Mouse (Mus musculus) thymus, postnatal 14 days (tissue): Measurements from ENCODE around the gene Skida1.

Experiments
- DNase-seq: peaks from one replicate; pipeline ENCODE4 v3.0.0; 2021

Skida1 gene

DNA sequence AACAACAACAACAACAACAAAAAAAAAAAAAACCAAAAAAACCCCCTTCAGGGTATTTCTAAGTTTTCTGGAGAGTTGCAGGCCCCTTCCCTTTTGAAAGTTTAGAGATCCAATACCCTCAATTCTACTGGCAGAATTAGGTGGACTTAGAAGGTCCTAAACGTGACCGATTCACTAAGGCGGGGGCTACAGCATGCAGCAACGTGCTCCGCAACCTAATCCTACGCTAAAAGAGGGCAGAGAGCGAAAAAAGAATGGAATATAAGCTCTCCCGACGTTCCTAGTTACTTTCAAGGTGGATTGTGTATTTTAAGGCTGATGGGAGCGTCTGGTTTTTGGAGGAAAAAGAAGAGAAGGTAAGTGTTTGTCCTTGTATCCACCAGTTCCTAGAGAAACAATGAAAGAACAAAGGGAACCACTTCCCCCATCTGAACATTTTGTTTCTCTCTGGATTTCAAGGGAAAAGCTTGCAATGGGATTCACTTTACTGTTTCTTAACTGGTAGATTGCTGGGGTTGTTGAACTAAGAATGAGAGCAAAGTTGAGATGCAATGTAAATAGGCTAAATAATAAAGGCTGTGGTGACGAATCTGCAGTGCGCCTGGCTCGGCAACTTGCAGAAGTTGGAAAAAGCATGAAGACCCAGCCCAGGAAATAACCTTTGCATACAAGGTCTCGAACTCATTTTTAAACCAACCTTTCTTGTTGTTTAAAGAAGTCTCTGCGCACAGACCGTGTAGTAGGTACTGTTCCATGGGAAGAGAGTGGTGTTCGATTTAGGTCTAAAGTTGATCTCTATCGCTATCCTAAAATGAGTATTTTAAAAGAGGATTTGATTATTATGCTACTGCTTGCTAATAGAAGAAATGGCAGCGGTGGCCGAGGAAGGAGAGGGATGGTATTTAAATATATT is 6.4 kb upstream of the Skida1 start, which contains the start of gene Mllt10:
Gene Mllt10 (plus strand): TSS at position 222 of the 913 bp plus-strand sequence.
- DNase-seq = no peak

DNA sequence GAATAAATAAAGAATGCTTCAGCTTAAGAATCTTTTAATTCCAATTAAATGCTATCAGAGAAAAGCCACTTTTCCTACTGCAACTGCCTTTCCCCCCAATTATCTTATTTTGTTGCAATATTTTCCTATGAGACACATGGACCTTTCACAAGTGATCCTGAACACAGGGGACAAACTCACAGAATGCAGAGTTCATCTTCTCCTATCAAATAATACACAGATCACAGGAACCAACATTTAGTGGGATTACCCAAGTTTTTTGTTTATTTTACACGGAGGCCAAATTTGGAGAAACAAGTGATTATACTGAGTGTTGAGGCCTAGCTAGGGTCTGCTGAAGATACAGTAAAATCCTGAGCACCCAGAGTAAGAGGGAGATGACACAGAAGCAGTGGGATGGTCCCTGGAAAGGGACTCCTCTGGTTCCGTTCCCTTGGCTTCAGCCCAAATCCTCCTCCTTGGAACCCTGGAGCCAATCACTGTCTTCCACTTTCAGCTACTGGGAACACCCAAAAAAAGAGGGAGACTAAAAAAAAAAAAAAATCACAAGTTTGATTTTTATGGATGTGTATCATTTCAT is 5.2 kb upstream of the Skida1 start:
- no peak for DNase-seq

DNA sequence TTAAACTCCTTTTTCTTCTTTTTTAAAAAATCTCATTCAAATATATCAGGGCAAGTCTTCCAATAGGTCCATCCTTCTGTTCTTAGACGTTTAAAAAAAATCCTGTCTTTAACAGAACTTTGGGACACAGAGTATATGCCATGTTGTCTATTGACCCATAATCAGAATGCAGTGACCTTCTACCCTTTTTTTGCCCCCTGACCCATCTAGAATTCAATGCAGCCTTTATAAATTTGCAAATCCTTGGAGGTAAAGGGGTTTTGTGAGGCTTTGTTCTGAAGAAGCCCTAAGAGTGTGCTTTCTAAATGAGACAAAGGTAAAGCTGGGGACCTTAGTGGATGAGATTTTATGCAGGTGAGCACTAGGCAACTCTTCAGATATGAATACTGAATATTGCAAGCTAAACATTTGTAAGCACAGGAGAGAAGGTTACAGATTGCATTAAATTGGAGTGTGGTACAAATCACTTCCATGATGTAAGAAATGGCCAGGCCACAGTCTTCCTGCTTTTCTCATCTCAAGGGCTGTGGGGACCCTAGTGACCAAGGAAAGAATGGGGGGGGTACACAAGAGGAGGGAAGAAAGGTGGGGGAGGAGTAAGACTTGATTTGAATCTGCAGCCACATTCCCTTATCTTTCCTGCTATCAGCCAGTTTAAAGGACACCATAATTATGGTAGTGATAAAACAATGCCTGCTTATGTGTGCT is 4.5 kb upstream of the Skida1 start:
- DNase-seq = no peak

DNA sequence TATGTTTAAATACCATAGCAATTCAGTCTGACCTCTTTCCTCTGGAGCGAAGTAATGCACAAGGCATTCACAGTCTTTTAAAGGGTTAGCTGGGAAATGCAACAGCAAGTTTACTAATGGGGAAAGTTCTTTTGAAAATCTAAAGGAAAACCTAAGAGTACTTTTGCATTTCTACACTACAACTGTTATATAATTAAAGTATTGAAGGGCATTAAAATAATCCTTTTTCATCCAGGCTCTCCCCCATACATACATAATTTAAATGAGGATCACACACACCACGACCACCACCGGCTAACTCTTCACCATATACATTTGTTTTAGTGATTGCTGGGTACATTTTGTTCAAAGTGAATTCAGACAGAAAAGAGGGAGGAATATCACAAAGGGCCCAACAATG is 3.7 kb upstream of the Skida1 start:
- DNase-seq = no peak

DNA sequence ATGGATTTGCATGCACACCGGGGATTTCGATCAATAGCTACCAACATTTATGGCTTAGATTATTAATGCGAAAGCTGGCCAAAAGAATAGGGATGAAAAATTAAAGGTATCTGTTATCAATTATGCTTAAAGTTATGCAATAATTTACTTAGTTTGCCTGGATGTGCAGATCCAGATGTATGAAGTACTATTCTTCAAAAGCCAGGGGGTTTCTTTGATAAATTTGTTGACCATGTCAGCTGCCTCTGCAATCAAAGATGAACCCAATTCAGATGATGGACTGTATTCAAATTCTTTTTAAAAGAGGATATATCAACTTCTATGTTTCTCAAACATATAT is 3.0 kb upstream of the Skida1 start:
- DNase-seq = no peak

DNA sequence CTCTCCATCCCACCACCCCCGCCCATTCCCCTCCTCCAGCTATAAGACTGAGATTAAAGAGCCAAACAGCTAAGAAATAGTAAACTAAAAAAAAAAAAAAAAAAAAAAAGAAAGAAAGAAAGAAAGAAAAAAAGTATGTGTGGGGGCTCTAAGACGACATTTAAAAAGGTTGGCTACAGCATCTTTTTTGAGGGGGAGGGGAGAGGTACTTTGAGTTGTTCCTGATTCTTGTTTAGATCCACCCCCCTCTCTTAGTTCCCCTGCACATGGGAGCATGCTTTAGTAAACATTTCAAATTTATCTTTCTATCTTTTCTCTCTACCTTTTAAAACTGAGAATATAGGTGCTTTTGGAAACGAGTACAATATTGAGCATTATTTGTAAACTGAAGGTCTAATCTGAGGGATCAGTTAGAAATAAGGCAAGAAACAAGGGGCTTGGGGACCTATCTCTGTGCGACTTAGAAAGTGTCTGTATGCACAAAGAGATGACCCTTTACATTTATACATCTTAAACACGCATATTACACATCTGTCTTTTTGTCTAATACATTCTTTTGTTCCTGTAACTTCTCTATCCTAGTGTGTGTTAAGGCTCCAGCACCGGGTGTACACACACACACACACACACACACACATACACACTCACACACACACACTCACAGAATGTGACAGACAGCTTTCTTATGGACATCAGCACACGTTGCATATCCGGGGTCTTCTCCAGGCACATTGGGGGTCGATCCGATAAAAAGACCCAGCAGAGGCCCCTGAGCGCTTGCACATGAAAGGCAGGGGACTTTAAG is 2.4 kb upstream of the Skida1 start:
- DNase-seq = no peak

DNA sequence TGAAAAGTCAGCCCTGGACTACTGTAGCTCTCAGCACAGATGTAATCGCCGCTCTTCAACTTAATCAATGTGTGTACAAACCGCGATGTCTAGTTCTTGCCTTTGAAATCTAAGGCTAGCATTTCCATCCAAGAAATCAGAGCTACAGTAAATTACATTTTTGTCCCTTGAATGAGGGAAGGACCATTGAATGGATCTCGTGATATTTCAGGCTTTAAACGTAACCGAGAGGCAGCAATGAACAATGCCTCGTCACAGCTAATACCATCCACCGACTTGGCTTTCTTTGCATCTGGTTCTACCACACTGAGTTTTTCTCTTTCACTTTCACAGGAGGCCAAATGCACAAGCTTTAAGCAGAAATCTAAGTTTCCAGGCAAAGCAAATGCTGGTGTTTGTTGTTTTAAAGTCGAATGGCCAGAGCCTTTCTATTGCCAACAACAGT is 1.7 kb upstream of the Skida1 start:
- DNase-seq = no peak

DNA sequence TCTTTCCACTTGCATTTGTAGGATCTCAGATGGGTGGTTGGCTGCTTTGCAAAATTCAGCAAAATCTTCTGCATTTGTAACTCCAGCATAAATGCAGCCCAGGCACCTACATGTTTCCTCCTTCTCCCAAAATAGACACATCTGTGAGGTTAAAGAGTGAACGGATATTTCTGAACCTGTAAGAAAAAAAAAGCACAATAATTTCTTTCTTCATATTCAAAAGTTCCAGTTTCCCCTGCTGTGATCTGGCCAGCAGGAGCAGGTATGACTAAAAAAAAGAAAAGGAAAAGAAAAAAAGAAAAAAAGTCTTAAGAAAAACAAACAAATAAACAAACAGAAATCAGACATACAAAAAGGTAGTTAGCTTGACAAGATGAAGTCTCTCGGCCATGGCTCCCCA is 1.2 kb upstream of the Skida1 start:
- DNase-seq = no peak

DNA sequence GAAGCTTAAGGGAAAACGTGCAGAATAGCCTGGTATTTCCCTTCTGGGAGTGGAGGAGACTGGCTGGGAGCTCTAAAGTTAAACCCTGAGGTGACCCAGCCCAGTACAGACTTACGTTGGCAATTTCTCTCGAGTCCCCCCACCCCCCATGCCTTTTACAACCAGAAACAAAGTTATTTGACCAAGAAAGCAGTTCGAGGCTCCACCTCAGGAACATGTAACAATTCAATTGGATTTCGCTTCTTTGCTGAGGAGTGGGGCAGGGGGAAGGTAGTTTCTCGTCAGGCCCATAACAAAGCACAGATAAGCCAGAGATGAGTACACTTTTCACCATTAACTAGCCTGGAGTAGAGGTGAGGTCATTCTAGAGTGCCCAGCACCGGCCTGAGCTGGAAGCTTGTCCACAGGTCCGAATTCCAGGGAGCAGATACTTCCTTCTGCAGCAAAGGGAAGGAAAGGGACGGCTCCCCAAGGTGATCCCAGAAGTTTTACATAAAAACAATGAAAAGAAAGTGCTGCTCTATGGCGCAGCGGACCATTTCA is 499 bp upstream of the Skida1 start:
- DNase-seq = no peak

DNA sequence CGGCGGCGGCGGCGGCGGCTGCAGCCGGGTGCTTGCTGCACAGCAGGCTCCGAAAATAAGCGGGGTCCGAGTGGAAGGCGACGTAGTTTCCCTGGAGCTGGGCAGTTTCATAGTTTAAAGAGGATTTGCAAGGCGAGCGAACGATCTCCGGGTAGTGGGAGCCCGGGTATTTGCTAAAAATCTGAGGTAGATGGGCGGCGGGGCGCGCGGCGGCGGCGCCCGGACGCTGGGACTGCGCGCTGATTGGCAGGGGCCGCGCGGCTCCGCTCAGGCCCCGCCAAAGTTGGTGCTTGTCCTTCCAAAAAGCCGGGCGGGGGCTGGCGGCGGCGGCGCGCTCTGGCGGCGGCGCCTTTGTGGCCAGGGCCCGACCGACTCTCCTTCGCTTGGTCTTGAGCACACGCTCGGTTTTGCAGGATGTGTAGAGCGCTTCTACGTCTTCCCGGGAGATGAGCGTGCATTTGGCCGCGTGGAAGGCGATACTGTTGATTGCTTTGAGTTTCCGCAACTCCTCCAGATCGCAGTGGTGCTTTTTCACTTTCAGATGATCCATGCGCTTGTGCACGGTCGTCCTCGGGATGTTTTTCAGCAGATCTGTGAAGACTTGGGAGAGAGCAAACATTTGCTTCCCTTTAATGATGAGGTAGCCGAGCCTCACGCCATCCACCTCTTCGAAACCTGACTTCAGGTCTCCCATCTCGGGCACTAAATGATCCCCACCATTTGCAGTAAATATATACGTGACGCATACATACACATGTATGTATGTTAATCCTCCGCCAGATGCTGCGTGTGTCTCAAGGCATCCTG is 1.0 kb downstream of the Skida1 start:
- DNase-seq = peak; percentile 51

DNA sequence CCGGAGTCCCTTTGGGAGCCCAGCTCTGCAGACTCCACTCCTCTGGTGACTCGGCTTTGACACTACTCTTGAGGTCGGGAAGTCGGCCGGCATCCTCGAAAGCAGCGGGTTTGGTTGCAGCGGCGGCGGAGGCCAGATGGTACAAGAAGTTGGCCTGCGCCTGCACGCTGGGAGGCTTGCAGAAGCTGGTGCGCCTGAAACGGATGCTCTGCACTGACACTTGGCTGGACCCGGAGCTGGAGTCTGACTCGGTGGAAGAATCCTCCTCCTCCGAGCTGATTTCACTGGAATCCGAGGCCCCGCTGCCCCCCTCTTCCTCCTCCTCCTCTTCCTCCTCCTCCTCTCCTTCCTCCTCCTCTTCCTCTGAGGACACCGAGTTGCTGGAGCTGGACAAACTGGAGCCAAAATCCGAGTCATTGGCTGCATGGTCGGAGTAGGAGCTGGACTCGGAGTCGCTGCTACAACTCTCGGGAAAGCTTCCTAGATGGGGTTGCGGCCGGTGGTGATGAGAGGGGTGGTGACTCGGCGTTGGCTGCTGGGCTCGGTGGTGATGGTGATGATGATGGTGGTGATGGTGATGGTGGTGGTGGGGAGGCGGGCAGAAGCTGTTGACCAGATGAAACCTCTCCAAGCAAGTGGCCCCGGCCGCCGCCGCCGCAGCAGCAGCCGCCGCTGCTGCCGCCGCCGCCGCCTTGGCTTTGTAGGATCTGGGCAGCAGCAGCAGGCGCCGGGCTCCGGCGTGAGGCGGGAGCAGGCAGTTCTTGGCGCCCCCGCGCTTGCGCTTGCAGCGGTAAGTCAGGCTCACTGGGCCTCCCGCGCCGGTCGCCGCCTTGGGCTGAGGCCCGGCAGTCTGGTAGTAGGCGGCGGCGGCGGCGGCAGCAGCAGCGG is 1.8 kb downstream of the Skida1 start:
- peak; percentile 70 for DNase-seq

DNA sequence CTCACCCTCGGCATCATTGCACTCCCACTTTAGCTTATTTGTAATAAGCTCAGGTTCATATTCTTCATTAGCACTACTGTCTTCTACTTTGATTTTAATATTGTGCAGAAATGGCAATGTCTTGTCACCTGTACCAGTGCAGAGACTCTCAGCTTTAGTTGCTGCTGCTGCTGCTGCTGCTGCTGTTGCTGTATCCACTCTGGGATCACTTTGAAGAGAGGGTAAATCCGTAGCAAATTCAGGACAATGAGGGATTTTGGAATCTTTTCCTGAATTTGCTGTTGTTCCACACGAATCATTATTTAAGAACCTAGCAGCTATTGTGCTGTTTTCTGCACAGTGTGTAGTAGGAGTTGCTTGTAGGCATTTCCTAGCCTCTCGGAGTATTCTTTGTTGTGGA is 2.7 kb downstream of the Skida1 start:
- no peak for DNase-seq

DNA sequence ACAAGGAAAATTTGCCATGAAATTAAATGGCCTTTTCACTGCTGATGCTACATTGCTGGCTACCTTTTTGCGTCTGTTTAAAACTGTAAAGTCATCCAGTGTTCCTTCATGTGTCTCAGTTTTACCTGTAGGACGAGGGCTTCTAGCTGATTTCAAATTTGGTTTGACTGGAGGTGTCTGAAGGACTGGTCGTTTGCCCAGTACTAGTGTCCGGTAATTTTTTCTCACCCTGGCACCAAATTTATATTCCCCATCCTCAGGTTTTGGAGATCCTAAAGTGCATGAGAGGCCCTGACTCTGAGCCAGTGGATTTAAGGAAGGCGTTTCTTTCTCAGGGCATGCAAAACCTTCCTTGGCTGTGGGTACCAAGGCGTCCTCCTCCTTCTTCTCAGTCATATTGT is 3.1 kb downstream of the Skida1 start:
- no peak for DNase-seq

DNA sequence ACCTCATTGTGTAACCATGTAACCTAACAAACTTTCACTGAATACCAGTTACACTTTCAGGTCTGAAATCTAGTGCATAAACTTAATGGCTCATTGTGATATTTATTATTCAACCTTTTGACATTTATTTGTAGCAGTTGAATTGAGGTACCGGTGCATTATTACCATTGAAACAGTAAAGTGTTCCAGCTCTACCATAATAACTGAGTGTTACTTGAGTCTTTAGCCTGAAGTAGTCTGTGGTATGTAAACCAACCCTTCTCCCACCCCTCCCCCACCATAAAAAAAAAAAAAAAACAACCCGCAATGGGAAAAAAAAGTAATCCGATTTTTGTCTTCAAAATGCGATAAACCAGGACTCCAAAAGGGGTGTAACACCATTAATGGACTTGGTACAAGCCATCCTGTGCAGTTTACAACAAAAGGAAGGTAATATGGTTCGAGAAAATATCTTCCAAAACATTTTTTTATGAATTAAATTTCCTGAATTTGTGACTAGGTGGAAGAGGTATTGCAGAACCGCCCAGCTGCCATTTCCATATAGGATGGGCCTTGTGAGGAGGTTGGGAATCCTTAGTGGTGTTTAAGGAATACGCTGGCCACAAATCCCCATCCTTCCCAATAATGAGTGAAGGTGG is 3.6 kb downstream of the Skida1 start:
- DNase-seq = no peak

DNA sequence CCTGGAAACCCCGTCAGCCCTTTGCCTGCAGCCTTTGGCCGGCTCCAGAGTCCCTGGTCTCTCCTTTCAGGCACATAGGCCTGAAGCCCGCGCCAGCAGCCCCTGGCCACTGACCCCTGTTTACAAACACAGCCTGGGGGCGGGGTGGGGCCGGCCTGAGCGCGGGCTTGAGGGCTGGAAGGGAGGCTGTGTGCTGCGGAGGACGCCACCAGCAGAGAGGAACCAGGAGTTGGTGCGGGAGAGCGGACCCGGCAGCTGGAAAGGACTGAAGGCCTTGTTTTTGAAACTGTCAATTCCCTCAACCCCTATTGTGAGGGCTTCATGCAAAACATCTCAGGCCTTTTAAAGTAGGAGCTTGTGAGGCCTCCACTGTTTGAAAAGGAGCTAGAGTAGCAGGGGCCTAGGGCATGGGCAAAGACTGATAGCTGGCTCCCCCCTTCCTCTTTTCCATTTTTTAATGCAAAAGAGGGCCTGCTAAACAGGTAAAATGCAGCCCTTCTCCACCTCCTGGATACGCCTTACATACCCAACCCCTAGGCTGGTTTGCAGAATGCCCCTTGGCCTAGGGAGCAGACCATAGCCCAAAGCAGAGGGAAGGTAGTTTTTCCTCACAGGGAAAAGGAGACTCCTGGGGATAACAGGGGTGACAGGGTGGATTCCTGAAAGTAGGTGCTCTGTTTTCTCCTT is 7.5 kb downstream of the Skida1 start:
- no peak for DNase-seq

DNA sequence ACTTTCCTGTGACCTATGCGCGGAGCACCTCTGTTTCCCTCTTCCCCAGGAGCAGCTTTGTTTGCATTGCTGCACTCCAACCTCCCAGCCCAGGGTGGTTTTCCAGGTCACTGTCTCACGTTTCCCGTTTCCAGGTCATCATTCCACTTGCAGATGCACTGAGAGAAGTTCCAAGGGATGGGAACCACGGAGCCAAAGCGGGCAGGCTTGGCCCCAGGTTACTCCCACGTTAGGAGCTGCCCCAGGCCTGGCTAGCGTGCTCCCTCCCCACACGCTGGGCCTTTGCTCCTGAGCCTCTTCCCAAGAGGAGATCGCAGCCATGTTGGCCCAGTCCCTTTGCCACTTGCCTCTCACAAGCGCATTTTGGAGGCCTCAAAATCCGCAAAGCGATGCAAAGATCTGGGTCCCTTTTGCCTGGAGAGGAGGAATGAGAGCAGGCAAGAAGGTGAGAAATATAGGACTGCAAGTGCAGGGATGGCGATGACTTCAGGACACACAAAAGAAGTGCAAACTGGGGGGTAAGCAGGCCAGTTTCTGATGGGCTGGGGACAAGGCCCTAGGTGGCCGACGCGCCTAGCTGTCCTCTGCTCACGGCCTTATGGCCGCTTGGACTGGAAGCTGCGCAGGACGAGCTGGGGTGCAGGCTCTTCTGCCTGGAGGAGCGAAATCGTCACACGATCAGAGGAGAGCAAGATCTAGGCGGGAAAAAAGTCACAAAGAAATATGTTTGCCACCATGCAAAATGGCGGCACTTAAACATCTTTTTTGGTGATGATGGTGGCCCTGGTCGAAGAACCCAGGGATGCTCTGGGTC is 8.3 kb downstream of the Skida1 start:
- DNase-seq = no peak

DNA sequence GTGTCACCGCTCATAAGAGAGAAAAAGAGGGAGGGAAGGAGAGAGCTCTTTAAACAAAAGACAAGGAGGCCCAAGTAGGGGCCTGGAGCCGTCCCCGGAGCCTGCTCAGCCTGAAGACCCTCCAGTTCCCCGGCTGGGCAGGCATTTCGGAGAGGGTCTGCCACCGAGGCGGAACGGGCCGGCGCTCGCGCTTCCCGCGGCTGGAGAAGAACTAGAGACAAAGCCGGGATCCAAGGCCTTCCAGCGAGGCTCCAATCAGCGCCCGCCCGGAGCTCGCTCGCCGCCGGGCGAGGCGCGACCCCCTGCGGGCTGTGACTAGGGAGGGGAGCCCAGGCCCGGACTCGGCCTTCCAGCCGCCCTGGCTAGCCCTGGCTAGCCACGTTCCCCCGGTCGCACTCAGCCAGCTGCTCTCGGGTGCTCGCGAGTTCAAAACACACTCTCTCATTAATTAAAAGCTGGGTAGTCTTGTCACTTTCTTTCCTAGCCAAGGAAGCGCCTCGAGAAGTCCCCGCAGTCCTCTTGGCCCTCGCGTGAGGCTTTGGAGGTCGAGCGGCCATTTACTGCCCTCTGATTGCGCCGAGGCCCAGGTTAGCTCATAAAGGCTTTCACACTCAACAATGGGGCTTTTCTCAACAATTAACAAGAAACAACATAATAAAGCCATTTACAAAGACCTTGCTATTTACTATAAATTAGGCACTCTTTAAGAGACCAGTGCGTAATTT is 9.1 kb downstream of the Skida1 start:
- DNase-seq = no peak

DNA sequence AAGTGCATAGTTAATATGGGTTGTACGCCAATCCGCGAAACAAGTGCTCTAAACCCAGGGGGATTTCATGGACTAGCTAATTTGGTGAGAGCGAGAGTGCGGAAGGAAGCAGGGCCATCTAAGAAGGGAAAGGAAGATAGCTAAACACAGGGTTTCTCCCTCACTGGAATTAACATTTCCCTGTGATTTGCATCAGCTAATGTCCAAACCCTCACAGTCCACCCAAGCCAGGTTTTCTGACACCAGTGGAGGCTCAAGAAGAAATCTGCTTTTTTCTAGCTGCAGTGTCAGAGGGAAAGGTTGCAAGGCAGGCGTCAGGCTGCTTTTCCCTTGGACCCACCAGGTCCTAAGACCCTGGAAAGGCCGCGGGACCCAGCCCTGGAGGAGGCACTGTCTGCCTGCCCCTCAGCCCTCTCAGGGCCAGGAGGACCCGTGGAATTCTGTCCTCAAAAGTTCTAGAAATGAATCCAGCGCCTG is 9.9 kb downstream of the Skida1 start:
- no peak for DNase-seq
